Mouse (Mus musculus) neural tube, embryonic 15.5 days (tissue): ENCODE results near the gene Kcnh5. TPM values are rescaled to one million over a fixed set of nuclear protein-coding genes. Genes with fewer than 3 reads are reported as not detected.

ENCODE experiments used
- ATAC-seq: fragments of 200-750 bp; cut with Nextera tagmentation; 2 replicates; pipeline ENCODE4 v1.8.0; 2017; ENCODE audit warnings: mild to moderate bottlenecking, moderate TSS enrichment, moderate library complexity; ENCODE audit not compliant: low FRiP score
- H3K27ac ChIP-seq: fragments of 300-500 bp; sonication (generic); replicated peaks from 2 replicates; pipeline ENCODE4 v1.5.1; 2015; ENCODE audit warnings: mild to moderate bottlenecking, inconsistent platforms
- H3K27me3 ChIP-seq: fragments of 300-500 bp; sonication (generic); replicated peaks from 2 replicates; pipeline ENCODE4 v1.6.1; 2015; ENCODE audit warnings: inconsistent platforms
- H3K36me3 ChIP-seq: fragments of 300-500 bp; sonication (generic); 2 replicates; pipeline ENCODE4 v1.6.1; 2015; ENCODE audit warnings: inconsistent platforms
- H3K4me1 ChIP-seq: fragments of 300-500 bp; sonication (generic); 2 replicates; pipeline ENCODE4 v1.6.1; 2015; ENCODE audit warnings: inconsistent platforms
- H3K4me2 ChIP-seq: fragments of 300-500 bp; sonication (generic); 2 replicates; pipeline ENCODE4 v1.6.1; 2015; ENCODE audit warnings: inconsistent platforms, mild to moderate bottlenecking, moderate library complexity
- H3K4me3 ChIP-seq: fragments of 300-500 bp; sonication (generic); replicated peaks from 2 replicates; pipeline ENCODE4 v1.5.1; 2015; ENCODE audit warnings: mild to moderate bottlenecking, inconsistent platforms
- H3K9ac ChIP-seq: fragments of 300-500 bp; sonication (generic); replicated peaks from 2 replicates; pipeline ENCODE4 v1.6.1; 2015; ENCODE audit warnings: mild to moderate bottlenecking, inconsistent platforms
- H3K9me3 ChIP-seq: fragments of 300-500 bp; sonication (generic); replicated peaks from 2 replicates; pipeline ENCODE4 v1.6.1; 2016; ENCODE audit warnings: inconsistent platforms
- WGBS: fragments of 180-500 bp; shearing (Covaris S2); methylation state at CpG from one replicate; pipeline ENCODE4 v1.1.7; 2015; ENCODE audit warnings: mixed read lengths; 5-methylcytosine and 5-hydroxymethylcytosine counted together
- polyA plus RNA-seq: library from polyadenylated mRNA; unstranded; fragments of >200 nt; fragmentation: Nextera tagmentation; extraction: Ambion mirVana; gene quantifications from 2 replicates; pipeline ENCODE4 v1.2.1, GENCODE M21; 2015

Kcnh5 gene
- polyA plus RNA-seq: 4.0 and 5.5 TPM in 2 replicates

DNA sequence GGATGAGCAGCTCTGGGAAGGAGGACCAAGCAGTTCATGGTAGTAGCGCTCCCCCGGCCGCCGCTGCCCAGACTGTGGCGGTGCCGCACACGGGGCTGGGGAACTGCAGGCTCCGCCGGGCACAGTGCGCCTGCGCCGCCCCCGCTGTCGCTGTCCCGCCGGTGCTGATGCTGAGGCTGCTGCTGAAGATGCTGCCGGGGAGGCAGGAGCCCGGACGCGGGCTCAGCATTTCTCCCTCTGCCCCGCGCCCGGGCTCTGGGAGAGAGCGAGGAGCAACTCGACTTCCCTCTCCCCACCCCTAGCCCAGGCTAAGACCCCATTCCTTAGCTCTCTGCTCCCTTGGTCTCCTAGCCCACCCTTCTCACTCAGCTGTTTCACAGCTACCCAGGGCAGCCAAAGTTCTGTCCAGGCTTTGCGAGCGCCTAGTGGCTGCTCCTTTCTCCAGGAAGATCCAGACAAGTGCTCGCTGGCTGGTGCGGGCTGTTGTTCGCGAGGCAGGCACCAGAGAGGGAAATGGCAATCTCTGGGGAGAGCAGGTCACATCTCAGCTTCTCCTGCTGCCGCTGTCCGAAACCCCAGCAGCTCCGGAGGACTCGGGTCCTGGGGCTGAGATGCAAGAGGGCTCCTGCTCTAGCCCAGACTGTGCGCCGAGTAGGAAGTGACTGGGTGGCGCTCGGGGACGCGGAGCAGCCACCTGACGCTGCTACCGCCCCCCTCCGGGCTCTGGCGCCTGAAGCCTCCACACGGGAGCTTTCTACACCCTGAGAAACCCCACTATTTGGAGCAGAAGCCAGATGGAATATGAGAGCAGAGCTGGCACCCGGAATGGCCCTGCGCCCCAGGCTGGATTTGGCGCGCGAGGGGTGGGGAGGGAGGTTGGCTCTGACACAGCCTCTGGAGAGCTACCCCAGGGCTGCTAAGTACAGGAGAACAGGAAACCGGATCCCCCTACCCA, at the start of gene Kcnh5:
Gene Kcnh5, minus strand, starts transcription at position 642 of the 955 bp plus-strand sequence.
- Histone ChIP-seq H3K9ac (peak within 1 kb of the TSS; percentile 77), H3K4me1 (peaks cover 33% of the 10 kb centered on the region), H3K27me3 (peaks cover 11% of the 10 kb centered on the region; the same call in 1 of the 2 replicates), H3K4me2 (peak within 1 kb of the TSS; percentile 91), H3K4me3 (peak within 1 kb of the TSS; percentile 76), H3K36me3 (no peaks in the 10 kb centered on the region), H3K9me3 (no peaks in the 10 kb centered on the region), H3K27ac (peak within 1 kb of the TSS; percentile 87)
- under 1% methylated on average over 52 of the region's 52 CpGs for WGBS
- ATAC-seq: peak; percentile 95

DNA sequence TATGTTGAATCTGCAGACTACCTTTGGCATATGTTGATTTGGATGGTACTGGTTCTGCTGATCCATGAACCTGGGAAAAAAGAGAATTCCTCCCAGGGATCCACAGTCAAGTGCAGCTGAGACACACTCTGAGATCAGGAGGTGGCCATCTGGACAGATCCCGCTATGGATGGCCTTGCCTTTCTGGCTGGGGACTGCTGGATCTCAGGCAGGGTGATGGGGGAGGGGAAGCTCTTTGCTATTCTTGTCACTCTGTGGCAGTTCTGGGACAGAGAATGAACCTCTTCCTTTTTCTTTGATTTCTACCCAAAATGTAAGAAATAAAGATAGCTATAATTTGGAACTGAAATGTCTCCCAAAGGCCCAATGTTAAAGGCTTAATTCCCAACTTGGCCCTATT, 46.8 kb upstream of the Kcnh5 start:
- no peak overlapping the region for H3K27ac ChIP-seq
- H3K9ac ChIP-seq: no peak overlapping the region
- no peaks in the 10 kb centered on the region for H3K27me3 ChIP-seq
- no peaks in the 10 kb centered on the region for H3K4me1 ChIP-seq
- no peaks in the 10 kb centered on the region for H3K9me3 ChIP-seq
- H3K4me2 ChIP-seq: no peak overlapping the region
- H3K36me3 ChIP-seq: no peaks in the 10 kb centered on the region
- no peak overlapping the region for H3K4me3 ChIP-seq
- ATAC-seq: no peak
- WGBS: 73% methylated on average over 1 of the region's 1 CpGs

DNA sequence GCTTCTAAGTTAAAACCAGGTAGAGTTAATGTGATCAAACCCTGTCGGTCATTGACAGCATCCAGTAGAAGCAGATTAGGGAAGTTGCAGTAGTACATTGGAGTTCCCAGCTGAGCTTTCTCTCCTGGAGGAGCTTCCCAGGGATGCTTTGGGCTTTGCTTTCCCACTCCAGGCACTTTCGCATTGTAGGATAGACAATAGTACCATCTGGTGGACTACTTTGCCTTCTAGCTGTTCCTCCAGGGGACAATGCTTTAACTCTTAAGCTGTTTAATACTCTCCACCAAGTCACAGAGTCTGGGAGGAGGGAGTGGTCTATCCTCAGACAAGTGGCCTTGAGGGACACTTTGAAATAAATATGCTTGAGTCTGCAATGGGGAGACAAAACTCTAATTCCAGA, 12.3 kb upstream of the Kcnh5 start:
- no peak for ATAC-seq
- Histone ChIP-seq H3K9ac (no peak overlapping the region), H3K4me2 (no peak overlapping the region), H3K27ac (no peak overlapping the region), H3K4me3 (no peak overlapping the region), H3K9me3 (no peaks in the 10 kb centered on the region), H3K36me3 (no peaks in the 10 kb centered on the region), H3K4me1 (no peaks in the 10 kb centered on the region), H3K27me3 (no peaks in the 10 kb centered on the region)
- WGBS: 68% methylated on average over 2 of the region's 2 CpGs

DNA sequence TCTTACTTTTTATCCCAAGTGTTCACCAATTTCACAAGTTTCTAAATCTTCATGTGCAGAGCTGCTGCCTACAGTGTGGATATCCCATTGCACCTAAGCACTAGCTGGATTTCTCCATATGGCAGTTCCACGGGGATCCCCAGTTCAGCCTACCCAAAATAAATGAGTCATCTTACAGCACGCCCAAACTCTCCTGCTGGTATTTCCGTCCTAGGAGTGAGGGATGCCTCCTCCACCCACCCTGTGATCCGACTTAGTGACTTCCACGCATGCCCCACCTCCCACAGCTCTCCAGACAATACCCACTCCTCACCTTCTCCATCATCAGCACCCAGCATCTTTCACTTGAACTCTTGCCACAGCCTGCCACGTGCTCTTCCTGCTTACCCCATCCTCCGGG, 5.5 kb upstream of the Kcnh5 start:
- H3K4me2 ChIP-seq: no peak overlapping the region
- H3K27ac ChIP-seq: no peak overlapping the region
- peaks cover 7% of the 10 kb centered on the region; the same call in 1 of the 2 replicates for H3K27me3 ChIP-seq
- no peak for ATAC-seq
- H3K4me1 ChIP-seq: peaks cover 14% of the 10 kb centered on the region
- H3K36me3 ChIP-seq: no peaks in the 10 kb centered on the region
- 76% methylated on average over 7 of the region's 7 CpGs for WGBS
- no peak overlapping the region for H3K4me3 ChIP-seq
- H3K9ac ChIP-seq: no peak overlapping the region
- no peaks in the 10 kb centered on the region for H3K9me3 ChIP-seq

DNA sequence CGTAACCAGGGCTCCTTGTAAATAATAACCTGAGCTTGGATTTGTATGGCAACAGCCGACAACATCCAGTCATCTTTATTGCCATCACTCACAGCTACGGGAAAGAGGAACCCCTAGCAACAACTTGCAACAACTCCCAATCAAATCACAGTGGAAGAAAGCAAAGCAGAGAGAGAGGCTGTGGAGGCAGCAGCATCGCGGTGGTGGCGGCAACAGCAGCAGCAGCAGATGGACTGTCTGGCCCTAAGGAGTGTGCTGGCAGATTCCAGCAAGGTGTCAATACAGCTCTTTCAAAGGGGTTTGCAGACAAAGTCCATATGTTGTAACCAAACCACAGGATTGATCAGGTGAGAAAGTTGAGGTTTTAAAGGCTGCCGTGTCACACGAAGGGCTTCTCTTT, 2.4 kb upstream of the Kcnh5 start:
- H3K27ac ChIP-seq: no peak overlapping the region
- no peak for ATAC-seq
- no peaks in the 10 kb centered on the region for H3K36me3 ChIP-seq
- WGBS: 22% methylated on average over 8 of the region's 8 CpGs
- H3K9ac ChIP-seq: no peak overlapping the region
- peaks cover 11% of the 10 kb centered on the region; the same call in 1 of the 2 replicates for H3K27me3 ChIP-seq
- H3K4me3 ChIP-seq: no peak overlapping the region
- peaks cover 33% of the 10 kb centered on the region for H3K4me1 ChIP-seq
- H3K9me3 ChIP-seq: no peaks in the 10 kb centered on the region
- no peak overlapping the region; the same call in 1 of the 2 replicates for H3K4me2 ChIP-seq

DNA sequence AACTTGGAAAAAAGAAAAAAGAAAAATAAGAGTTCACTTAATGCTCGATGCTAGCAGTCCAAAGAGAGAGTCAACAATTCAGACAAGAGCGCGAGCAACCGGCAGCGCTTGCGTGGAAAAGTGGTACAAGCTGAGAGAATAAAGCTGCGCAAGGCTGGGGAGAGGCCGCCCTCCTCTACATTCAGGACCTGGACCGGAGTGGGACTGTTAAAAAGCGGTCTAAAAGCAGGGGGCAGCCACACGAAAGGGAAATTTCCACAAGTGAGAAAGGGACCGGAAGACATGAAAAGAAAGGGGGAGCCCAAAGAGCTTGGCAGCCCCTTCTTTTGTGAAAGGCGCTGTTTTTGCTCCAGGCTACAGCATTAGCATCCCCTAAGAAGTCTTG, 506 bp upstream of the Kcnh5 start:
- no peak for ATAC-seq
- Histone ChIP-seq H3K4me3 (peak overlapping the region; percentile 76), H3K27me3 (peaks cover 11% of the 10 kb centered on the region; the same call in 1 of the 2 replicates), H3K4me1 (peaks cover 33% of the 10 kb centered on the region), H3K36me3 (no peaks in the 10 kb centered on the region), H3K9me3 (no peaks in the 10 kb centered on the region), H3K27ac (peak overlapping the region; percentile 87), H3K9ac (peak overlapping the region; percentile 77), H3K4me2 (peak overlapping the region; percentile 91)
- 1% methylated on average over 13 of the region's 13 CpGs for WGBS

DNA sequence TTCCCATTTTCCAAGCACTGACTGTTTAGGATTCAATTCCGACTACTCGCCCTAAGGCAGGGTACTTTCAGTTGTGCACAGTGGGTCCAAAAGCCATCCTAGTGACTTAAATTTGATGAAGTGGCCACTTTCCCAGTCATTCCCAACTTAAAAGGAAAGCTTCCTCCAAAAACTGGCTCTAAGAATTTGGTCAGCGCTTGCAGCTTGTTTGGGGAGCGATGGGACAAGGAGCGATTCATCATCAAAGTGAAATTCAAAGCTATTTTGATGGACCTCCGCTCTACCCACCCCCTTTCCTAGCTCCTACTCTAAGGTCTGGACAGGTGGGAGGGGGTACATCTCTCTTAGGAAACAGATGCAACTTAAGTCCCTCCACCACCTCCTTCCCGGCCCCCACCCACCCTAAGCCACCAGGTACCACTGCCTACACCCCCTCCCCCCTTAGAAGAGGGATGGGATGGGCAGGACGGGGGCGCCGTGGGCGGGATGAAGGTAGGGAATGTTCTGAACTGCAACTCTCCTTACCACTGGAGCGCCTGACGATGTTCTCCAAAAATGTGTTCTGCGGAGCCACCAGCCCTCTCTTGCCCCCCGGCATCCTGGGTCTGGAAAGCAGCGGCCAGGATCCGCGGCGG, 1.1 kb downstream of the Kcnh5 start:
- H3K27me3 ChIP-seq: peaks cover 11% of the 10 kb centered on the region; the same call in 1 of the 2 replicates
- H3K9me3 ChIP-seq: no peaks in the 10 kb centered on the region
- ATAC-seq: peak; percentile 51
- peak overlapping the region; percentile 91 for H3K4me2 ChIP-seq
- peak overlapping the region; percentile 77 for H3K9ac ChIP-seq
- H3K4me1 ChIP-seq: peaks cover 33% of the 10 kb centered on the region
- H3K36me3 ChIP-seq: no peaks in the 10 kb centered on the region
- peak overlapping the region; percentile 87 for H3K27ac ChIP-seq
- peak overlapping the region; percentile 76 for H3K4me3 ChIP-seq
- 3% methylated on average over 17 of the region's 19 CpGs for WGBS

DNA sequence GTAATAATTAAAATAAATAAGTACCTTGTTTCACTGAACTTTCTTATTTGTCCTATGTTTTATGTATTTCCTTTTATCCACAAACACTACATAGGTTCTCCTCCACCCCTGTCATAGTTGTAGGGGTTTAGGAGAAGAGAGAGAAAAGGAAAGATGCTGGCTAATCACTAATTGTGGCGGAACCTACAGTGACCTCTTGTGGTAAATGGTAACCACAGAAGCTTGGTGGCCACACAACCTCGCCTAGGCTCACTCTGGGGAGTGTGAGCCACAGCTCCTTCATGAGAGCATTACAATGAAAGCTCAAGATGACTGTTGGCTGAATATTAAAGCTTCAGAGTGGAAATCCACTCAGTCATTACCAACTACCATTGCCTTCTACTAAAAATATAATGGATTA, 6.2 kb downstream of the Kcnh5 start:
- Histone ChIP-seq H3K4me3 (no peak overlapping the region), H3K4me2 (no peak overlapping the region), H3K36me3 (no peaks in the 10 kb centered on the region), H3K27me3 (0 out of 2 replicates have a peak, but pooled peaks cover 3% of the 10 kb centered on the region), H3K9me3 (no peaks in the 10 kb centered on the region), H3K9ac (no peak overlapping the region), H3K4me1 (peaks cover 7% of the 10 kb centered on the region), H3K27ac (no peak overlapping the region)
- WGBS: 31% methylated on average over 2 of the region's 2 CpGs
- ATAC-seq: no peak

DNA sequence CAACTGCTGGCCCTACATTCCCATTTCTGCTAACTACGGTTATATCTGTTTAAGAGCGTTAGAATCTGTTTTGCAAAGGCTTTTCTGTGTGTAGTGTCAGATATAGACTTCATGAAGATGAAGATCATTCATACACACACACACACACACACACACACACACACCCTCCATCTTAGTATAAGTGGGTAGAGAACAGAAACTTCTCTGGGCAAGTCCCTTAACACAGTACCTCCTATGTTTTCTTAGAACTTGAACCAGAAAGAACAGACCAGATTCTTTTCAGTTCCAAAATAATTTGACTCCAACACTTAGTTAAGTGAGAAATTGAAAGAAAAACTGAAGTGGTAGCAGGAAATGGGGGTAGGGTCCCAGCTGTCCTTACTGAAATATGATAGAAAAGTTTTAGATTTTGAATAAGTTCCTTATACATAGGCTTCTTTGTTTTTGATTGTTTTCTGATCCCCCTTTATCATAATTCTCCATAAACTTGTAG, 24.0 kb downstream of the Kcnh5 start:
- Histone ChIP-seq H3K9me3 (no peaks in the 10 kb centered on the region), H3K27ac (no peak overlapping the region), H3K36me3 (no peaks in the 10 kb centered on the region), H3K27me3 (no peaks in the 10 kb centered on the region), H3K9ac (no peak overlapping the region), H3K4me3 (no peak overlapping the region), H3K4me2 (no peak overlapping the region), H3K4me1 (no peaks in the 10 kb centered on the region)
- WGBS: 96% methylated on average over 2 of the region's 2 CpGs
- ATAC-seq: no peak

DNA sequence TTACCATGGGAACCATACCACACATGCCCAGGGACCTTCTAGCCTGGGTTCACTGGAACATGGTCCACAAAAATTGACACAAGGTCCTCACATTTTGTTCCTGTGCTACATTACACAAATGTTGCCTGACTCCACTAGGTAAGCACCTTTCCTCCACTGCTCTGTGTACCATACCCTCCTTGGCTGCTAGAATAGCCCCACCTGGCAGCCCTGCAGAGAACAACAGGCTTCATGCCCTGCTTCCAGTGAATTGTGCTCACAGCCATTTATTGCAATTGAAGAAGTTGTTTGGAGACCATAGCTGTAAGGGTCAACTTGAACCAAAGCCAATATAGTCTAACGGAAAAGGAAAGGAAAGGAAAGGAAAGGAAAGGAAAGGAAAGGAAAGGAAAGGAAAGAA, 37.3 kb downstream of the Kcnh5 start:
- Histone ChIP-seq H3K27ac (no peak overlapping the region), H3K36me3 (no peaks in the 10 kb centered on the region), H3K9ac (no peak overlapping the region), H3K4me2 (no peak overlapping the region), H3K27me3 (no peaks in the 10 kb centered on the region), H3K4me1 (no peaks in the 10 kb centered on the region), H3K4me3 (no peak overlapping the region), H3K9me3 (no peaks in the 10 kb centered on the region)
- 88% methylated on average over 1 of the region's 1 CpGs for WGBS
- no peak for ATAC-seq

DNA sequence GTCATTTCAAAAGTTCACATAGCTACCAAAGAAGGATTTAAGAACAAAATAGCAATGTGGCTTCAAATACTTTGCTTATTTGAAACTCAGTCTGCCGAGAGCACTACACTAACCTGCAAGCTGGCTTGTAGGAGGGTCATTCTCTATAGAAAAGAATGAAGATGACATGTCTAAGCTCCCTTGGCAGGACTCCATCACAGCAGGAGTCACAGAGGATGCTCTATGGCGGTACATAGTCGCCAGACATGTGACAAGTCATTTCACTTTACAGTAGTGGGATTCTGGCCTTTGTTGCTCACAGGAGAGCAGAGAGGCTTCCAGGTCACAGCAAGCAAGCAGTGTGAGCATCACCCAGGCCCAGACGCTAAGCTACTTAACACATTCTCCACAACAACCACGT, 85.2 kb downstream of the Kcnh5 start:
- Histone ChIP-seq H3K27ac (no peak overlapping the region), H3K4me1 (no peaks in the 10 kb centered on the region), H3K4me2 (no peak overlapping the region), H3K9ac (no peak overlapping the region), H3K9me3 (no peaks in the 10 kb centered on the region), H3K27me3 (no peaks in the 10 kb centered on the region), H3K36me3 (no peaks in the 10 kb centered on the region), H3K4me3 (no peak overlapping the region)
- ATAC-seq: no peak
- 74% methylated on average over 5 of the region's 5 CpGs for WGBS
